Mouse (Mus musculus) stomach, postnatal 0 days (tissue): ENCODE measurements at regions not wholly inside any gene's neighbourhood (a gene's known extent, or its start where the extent isn't known, plus 50 kb on each side); places are given as distances from the start of the nearest gene placed in this dataset.

Experiments used
- ATAC-seq: fragments of 200-750 bp; cut with Nextera tagmentation; 2 replicates; pipeline ENCODE4 v1.8.0; 2017; ENCODE audit not compliant: low FRiP score, low TSS enrichment
- DNase-seq: peaks from one replicate; pipeline ENCODE4 v3.0.0-alpha.2; 2016; ENCODE audit warnings: low spot score
- H3K27ac ChIP-seq: fragments of 300-500 bp; sonication (generic); replicated peaks from 2 replicates; pipeline ENCODE4 v1.5.1; 2014; ENCODE audit warnings: mild to moderate bottlenecking, control low read depth
- H3K27me3 ChIP-seq: fragments of 300-500 bp; sonication (generic); 2 replicates; pipeline ENCODE4 v1.6.1; 2014; ENCODE audit warnings: low read length; ENCODE audit not compliant: control insufficient read depth, insufficient read depth
- H3K36me3 ChIP-seq: fragments of 300-500 bp; sonication (generic); 2 replicates; pipeline ENCODE4 v1.6.1; 2014; ENCODE audit warnings: low read length, mixed read lengths; ENCODE audit not compliant: control insufficient read depth, insufficient read depth
- H3K4me1 ChIP-seq: fragments of 300-500 bp; sonication (generic); replicated peaks from 2 replicates; pipeline ENCODE4 v1.6.1; 2014; ENCODE audit warnings: antibody characterized with exemption; ENCODE audit not compliant: control insufficient read depth, insufficient read depth
- H3K4me2 ChIP-seq: fragments of 300-500 bp; sonication (generic); replicated peaks from 2 replicates; pipeline ENCODE4 v1.6.1; 2014; ENCODE audit warnings: low read depth, mild to moderate bottlenecking, control low read depth, moderate library complexity
- H3K4me3 ChIP-seq: fragments of 300-500 bp; sonication (generic); 2 replicates; pipeline ENCODE4 v1.5.1; 2014; ENCODE audit warnings: low read depth, low read length, control low read depth
- H3K9ac ChIP-seq: fragments of 300-500 bp; sonication (generic); 2 replicates; pipeline ENCODE4 v1.6.1; 2014; ENCODE audit warnings: mild to moderate bottlenecking, low read length, control low read depth, mixed read lengths
- H3K9me3 ChIP-seq: fragments of 300-500 bp; sonication (generic); 2 replicates; pipeline ENCODE4 v1.6.1; 2016; ENCODE audit warnings: low read length; ENCODE audit not compliant: control insufficient read depth
- CTCF ChIP-seq: IDR thresholded peaks from 2 replicates; pipeline ENCODE4 v1.5.1; 2016; ENCODE audit warnings: antibody characterized with exemption, low read depth, mild to moderate bottlenecking, moderate library complexity
- EP300 ChIP-seq: optimal IDR thresholded peaks from 2 replicates; pipeline ENCODE3; 2016; ENCODE audit warnings: antibody characterized with exemption
- WGBS: fragments of 180-500 bp; shearing (Covaris S2); extraction: QIAGEN DNeasy Blood & Tissue Kit; methylation state at CpG from one replicate; pipeline ENCODE4 v1.1.7; 2014; 5-methylcytosine and 5-hydroxymethylcytosine counted together

DNA sequence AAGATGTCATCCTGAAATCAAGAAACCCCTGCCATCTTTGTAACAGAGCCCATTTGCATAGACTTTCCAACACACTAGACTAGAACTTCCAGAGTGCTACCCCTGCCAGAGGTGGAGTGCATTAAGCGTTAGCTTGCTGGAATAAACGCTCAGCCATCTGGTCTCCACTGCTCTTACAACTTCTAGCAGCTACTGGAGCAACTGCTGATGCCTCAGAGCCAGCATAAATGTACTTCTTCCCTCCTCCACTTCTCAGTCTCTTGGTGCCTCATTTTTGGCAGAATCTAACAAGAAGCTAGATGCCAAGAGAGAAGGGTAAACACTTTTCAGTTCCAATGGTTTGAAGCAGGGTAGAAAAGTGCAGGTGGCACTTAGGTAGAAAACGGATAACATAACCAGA, 385.1 kb downstream of the Kcnh5 start:
- ATAC-seq, result no peak
- H3K27ac ChIP-seq, result no peak overlapping the region
- no peak for DNase-seq
- no peaks in the 10 kb centered on the region for H3K4me1 ChIP-seq
- TF ChIP-seq EP300 (no peak), CTCF (no peak)
- H3K4me3 ChIP-seq, result no peak overlapping the region
- no peaks in the 10 kb centered on the region for H3K9me3 ChIP-seq
- 66% methylated on average over 3 of the region's 3 CpGs for WGBS
- H3K36me3 ChIP-seq, result no peaks in the 10 kb centered on the region
- no peaks in the 10 kb centered on the region for H3K27me3 ChIP-seq
- no peak overlapping the region for H3K4me2 ChIP-seq
- H3K9ac ChIP-seq, result no peak overlapping the region

DNA sequence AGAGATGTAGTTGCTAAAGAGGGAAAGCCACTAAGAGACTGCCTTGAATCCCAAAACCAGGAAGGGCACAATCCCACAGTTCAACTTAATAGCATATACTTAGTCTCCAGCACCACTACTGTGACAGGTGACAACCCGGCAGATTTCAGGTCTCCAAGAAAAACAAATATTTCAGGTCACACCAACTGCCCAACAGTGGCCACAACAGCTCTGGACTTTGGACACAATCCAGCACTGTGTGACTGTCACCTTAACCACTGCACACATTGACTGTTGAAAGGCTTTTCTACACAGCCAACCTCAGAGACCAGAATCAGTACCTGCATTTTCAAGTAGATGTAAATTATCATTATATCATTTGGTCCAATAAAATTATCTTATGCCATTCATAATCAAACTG, 414.8 kb downstream of the Kcnh5 start:
- no peaks in the 10 kb centered on the region for H3K9me3 ChIP-seq
- 75% methylated on average over 1 of the region's 1 CpGs for WGBS
- no peak for DNase-seq
- no peak overlapping the region for H3K9ac ChIP-seq
- H3K4me2 ChIP-seq, result no peak overlapping the region
- no peak for ATAC-seq
- no peaks in the 10 kb centered on the region for H3K4me1 ChIP-seq
- no peaks in the 10 kb centered on the region for H3K27me3 ChIP-seq
- H3K27ac ChIP-seq, result no peak overlapping the region
- H3K36me3 ChIP-seq, result no peaks in the 10 kb centered on the region
- TF ChIP-seq EP300 (no peak), CTCF (no peak)
- H3K4me3 ChIP-seq, result no peak overlapping the region

DNA sequence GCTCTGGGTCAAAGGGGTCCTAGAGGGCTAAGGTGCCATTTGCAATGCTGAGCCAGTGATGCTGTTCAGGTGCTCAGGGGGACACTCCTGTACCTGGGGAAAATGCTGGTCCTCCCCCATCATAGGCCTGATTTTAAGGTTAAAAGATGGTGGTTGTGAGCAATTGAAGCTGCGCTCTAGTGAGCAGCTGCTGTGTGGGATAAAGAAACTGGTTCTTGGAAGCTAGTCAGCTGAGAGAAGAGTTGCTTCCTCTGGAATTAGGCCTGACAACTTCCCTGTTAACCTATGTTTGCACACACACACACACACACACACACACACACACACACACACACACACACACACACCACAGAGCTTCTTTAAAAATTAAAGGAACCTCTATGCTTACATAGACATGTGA, 428.9 kb upstream of the Gm11042 start:
- Histone ChIP-seq H3K9me3 (no peaks in the 10 kb centered on the region), H3K9ac (no peak overlapping the region), H3K27me3 (no peaks in the 10 kb centered on the region), H3K4me3 (no peak overlapping the region), H3K4me2 (no peak overlapping the region), H3K4me1 (no peaks in the 10 kb centered on the region), H3K27ac (no peak overlapping the region), H3K36me3 (no peaks in the 10 kb centered on the region)
- ATAC-seq (no peak), DNase-seq (no peak)
- TF ChIP-seq CTCF (no peak), EP300 (no peak)
- WGBS, result 88% methylated on average over 1 of the region's 1 CpGs

DNA sequence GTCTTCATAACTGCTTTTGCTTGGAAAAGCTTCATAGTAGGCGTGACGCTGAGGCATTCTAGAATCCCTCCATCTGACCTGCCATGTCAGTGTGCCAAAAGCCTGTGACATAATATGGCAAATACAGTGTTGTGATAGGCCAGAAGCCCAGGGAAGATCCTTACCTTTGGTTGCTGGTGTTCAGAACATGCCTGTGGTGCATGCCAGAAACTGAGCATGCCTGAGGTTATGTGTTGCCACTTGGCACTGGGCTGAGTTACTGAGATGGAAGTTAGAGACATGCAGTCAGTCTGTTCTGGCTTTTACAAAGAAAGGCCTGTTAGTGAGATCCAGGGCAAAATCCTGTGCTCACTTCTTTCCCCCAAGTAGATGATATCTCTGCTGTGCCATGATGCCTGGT, 412.7 kb upstream of the Gm11042 start:
- Histone ChIP-seq H3K4me3 (no peak overlapping the region), H3K27ac (no peak overlapping the region), H3K4me1 (no peaks in the 10 kb centered on the region), H3K9me3 (no peaks in the 10 kb centered on the region), H3K4me2 (no peak overlapping the region), H3K36me3 (no peaks in the 10 kb centered on the region), H3K9ac (no peak overlapping the region), H3K27me3 (no peaks in the 10 kb centered on the region)
- DNase-seq (no peak), ATAC-seq (no peak)
- TF ChIP-seq EP300 (no peak), CTCF (no peak)
- WGBS, result 91% methylated on average over 2 of the region's 2 CpGs

DNA sequence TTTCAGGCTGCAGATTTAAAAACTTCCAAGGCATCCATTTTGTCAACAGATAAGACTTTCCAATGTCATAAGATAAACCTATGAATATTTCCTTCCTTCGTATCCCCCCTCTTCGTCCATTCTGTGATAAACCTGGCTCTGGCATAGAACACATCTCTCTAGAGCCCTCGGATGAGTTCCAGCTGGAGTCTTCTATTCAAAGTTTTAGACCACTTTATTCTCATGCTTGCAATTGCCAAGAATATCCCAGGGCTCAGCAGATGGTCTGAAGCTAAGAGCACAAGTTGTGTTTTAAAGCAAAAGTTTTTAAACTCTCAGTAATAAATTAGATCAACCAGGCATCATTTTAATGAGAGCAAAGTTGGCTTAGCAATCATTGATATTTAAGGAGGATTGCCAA, 363.0 kb upstream of the Gm11042 start:
- no peak overlapping the region for H3K4me3 ChIP-seq
- no peak overlapping the region for H3K9ac ChIP-seq

DNA sequence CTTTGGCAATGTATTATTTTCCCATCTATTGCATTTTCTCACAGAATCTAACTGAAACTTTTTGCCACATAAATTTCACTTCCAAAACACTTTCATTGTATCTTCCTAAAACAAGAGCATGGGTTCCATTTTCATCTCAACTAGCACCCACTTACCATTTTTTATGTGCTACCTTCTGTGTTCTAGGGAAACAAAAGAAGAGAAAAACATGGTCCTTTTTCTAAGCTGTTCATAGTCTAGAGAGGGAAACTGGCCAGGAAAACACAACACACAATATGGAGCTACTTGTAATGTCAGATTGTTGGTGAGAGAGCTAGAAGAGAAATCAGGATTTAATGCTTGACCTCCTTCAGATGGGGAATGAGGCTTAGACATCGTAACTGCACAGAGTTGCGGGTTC, 361.6 kb upstream of the Gm11042 start:
- DNase-seq (no peak), ATAC-seq (no peak)
- Histone ChIP-seq H3K9ac (no peak overlapping the region), H3K9me3 (no peaks in the 10 kb centered on the region), H3K4me3 (no peak overlapping the region), H3K4me2 (no peak overlapping the region), H3K36me3 (no peaks in the 10 kb centered on the region), H3K4me1 (no peaks in the 10 kb centered on the region), H3K27me3 (no peaks in the 10 kb centered on the region), H3K27ac (no peak overlapping the region)
- TF ChIP-seq CTCF, result no peak
- no peak for TF ChIP-seq EP300
- WGBS, result 81% methylated on average over 2 of the region's 2 CpGs

More for the DNA sequence above, 363.0 kb upstream of the Gm11042 start:
- H3K9me3 ChIP-seq, result no peaks in the 10 kb centered on the region
- no peaks in the 10 kb centered on the region for H3K27me3 ChIP-seq
- TF ChIP-seq EP300, result no peak
- no peak for TF ChIP-seq CTCF
- ATAC-seq (no peak), DNase-seq (no peak)
- H3K27ac ChIP-seq, result no peak overlapping the region
- no peak overlapping the region for H3K4me2 ChIP-seq
- H3K4me1 ChIP-seq, result no peaks in the 10 kb centered on the region
- WGBS, result 49% methylated on average over 3 of the region's 3 CpGs
- no peaks in the 10 kb centered on the region for H3K36me3 ChIP-seq
